ENCODE assay signal across 19 mouse cellular contexts in the genomic region with DNA sequence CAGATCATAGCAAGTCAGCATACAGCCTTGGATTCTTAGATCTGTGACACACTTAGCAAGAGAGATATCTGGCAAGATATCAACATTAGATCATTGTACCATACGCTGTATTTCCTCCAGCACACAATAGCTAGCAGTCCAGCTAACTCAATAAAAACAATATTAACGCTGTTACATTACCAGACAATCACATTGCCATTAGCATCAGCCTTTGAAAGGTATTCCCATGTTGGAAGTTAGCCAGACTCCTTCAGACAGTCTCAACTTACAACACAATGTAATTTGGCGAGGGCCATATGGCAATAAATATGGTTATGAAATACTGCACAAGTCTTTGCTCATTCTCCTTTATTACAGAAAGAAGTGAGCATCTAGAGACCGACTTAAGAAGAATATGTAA.
DNase-seq lines count a peak whose midpoint lies in the region; ATAC-seq and TF ChIP-seq lines count a peak whose summit lies in the region.
"Had no signal": no experiment of that assay in that cellular context is flagged by ENCODE, and none has a peak within 500 bp of the region (broad histone marks: within the 10 kb centered on the region; RNA-seq: fewer than 3 reads in every experiment).

No protein-coding gene starts in this region.

- no peaks in the 10 kb centered on the region for H3K4me1 ChIP-seq in heart, postnatal 0 days (ENCODE audit: control insufficient read depth, insufficient read depth)
- peaks cover 4% of the 10 kb centered on the region for H3K4me1 ChIP-seq in lung, embryonic 15.5 days
- peaks cover 2% of the 10 kb centered on the region; the same call in 1 of the 2 replicates for H3K4me1 ChIP-seq in limb, embryonic 14.5 days (ENCODE audit: control insufficient read depth, insufficient read depth, low read length)
- H3K4me1 ChIP-seq: liver, embryonic 15.5 days had no signal

- H3K27me3 ChIP-seq in heart, postnatal 0 days (ENCODE audit: control insufficient read depth, insufficient read depth, low read length) = no peaks in the 10 kb centered on the region
- H3K27me3 ChIP-seq in lung, embryonic 15.5 days = no peaks in the 10 kb centered on the region
- no peaks in the 10 kb centered on the region for H3K27me3 ChIP-seq in limb, embryonic 14.5 days (ENCODE audit: control insufficient read depth, insufficient read depth, low read length)
- H3K27me3 ChIP-seq: liver, embryonic 15.5 days had no signal

- H3K9ac ChIP-seq in heart, postnatal 0 days (replicated peaks; ENCODE audit: low read depth, low read length) = no peak overlapping the region
- no peak overlapping the region for H3K9ac ChIP-seq in lung, embryonic 15.5 days
- H3K9ac ChIP-seq in limb, embryonic 14.5 days (ENCODE audit: low read depth, low read length, severe bottlenecking) = no peak overlapping the region
- H3K9ac ChIP-seq: liver, embryonic 15.5 days had no signal

- no peaks in the 10 kb centered on the region for H3K36me3 ChIP-seq in heart, postnatal 0 days (replicated peaks; ENCODE audit: control insufficient read depth, insufficient read depth, low read length)
- no peaks in the 10 kb centered on the region for H3K36me3 ChIP-seq in lung, embryonic 15.5 days
- no peaks in the 10 kb centered on the region for H3K36me3 ChIP-seq in limb, embryonic 14.5 days (ENCODE audit: control insufficient read depth, insufficient read depth, low read length)
- H3K36me3 ChIP-seq: liver, embryonic 15.5 days had no signal

- H3K9me3 ChIP-seq in heart, postnatal 0 days (replicated peaks; ENCODE audit: control insufficient read depth, low read length) = no peaks in the 10 kb centered on the region
- H3K9me3 ChIP-seq in lung, embryonic 15.5 days = no peaks in the 10 kb centered on the region
- no peaks in the 10 kb centered on the region for H3K9me3 ChIP-seq in limb, embryonic 14.5 days (ENCODE audit: control insufficient read depth, low read length)
- H3K9me3 ChIP-seq: liver, embryonic 15.5 days had no signal

- ATAC-seq in heart, postnatal 0 days (ENCODE audit: insufficient read depth, low read depth) = 0 out of 2 replicates have a peak, but pooled peaks have one; percentile 27
- ATAC-seq in lung, embryonic 15.5 days (ENCODE audit: borderline replicate concordance, extremely low read depth, low FRiP score, low TSS enrichment) = peak; percentile 90
- no peak for ATAC-seq in limb, embryonic 14.5 days (ENCODE audit: low FRiP score, low read depth)
- ATAC-seq: hindbrain, embryonic 16.5 days had no signal

- H3K4me2 ChIP-seq in heart, postnatal 0 days (ENCODE audit: low read depth, low read length) = no peak overlapping the region
- no peak overlapping the region for H3K4me2 ChIP-seq in lung, embryonic 15.5 days
- H3K4me2 ChIP-seq in limb, embryonic 14.5 days (replicated peaks; ENCODE audit: low read depth, low read length, severe bottlenecking) = no peak overlapping the region
- H3K4me2 ChIP-seq: heart, embryonic 11.5 days; liver, embryonic 15.5 days had no signal

- H3K4me3 ChIP-seq in heart, postnatal 0 days (ENCODE audit: low read depth, low read length) = no peak overlapping the region
- H3K4me3 ChIP-seq in lung, embryonic 15.5 days = no peak overlapping the region
- no peak overlapping the region for H3K4me3 ChIP-seq in limb, embryonic 14.5 days (replicated peaks; ENCODE audit: low read length)
- H3K4me3 ChIP-seq: liver, embryonic 15.5 days had no signal

- no peak overlapping the region for H3K27ac ChIP-seq in heart, postnatal 0 days (ENCODE audit: low read depth)
- H3K27ac ChIP-seq in lung, embryonic 15.5 days = no peak overlapping the region
- H3K27ac ChIP-seq in limb, embryonic 14.5 days (replicated peaks; ENCODE audit: low read depth, low read length) = no peak overlapping the region
- H3K27ac ChIP-seq: liver, embryonic 15.5 days had no signal

- no peak for DNase-seq in heart, postnatal 0 days (ENCODE audit: low spot score)
- no peak for DNase-seq in heart, adult 8-10 months (ENCODE audit: low spot score)
- DNase-seq in lung, postnatal 4 days = no peak
- DNase-seq in fat pad, adult 2 months (ENCODE audit: extremely low read depth, low read depth, low spot score) = peak; percentile 65
- DNase-seq in limb, embryonic 14.5 days (ENCODE audit: low spot score) = peak; percentile 70
- no peak for DNase-seq in right cerebral cortex, adult 2 months (ENCODE audit: low spot score in 2 of 2)
- DNase-seq: adrenal gland, postnatal 36 days; gastrocnemius, postnatal 36 days; heart, postnatal 36 days; kidney, adult 8-10 months; kidney, postnatal 4 days; left cerebral cortex, postnatal 4 days; midbrain, embryonic 14.5 days; retina, postnatal 1 day; thymus, adult 2 months had no signal

- 57% methylated on average over 4 of the region's 4 CpGs for WGBS in heart, postnatal 0 days
- 27% methylated on average over 4 of the region's 4 CpGs for WGBS in lung, embryonic 15.5 days
- WGBS in limb, embryonic 14.5 days = 27% methylated on average over 4 of the region's 4 CpGs

- TF ChIP-seq CTCF in heart, postnatal 0 days (IDR thresholded peaks at IDR 0.05; ENCODE audit: low read depth) = no peak

- TF ChIP-seq EP300 in heart, postnatal 0 days (IDR thresholded peaks at IDR 0.05; ENCODE audit: low read depth) = no peak

- TF ChIP-seq POLR2A in limb, embryonic 14.5 days (IDR thresholded peaks at IDR 0.05; ENCODE audit: borderline replicate concordance, extremely low read depth, insufficient read depth, insufficient read length) = no peak

Comparison
In these comparisons a context has a peak if more than half of its experiments do, and no peak if none do; other contexts are left out.
1. DNase-seq: peak in fat pad, adult 2 months (single experiment) and limb, embryonic 14.5 days (single experiment); none in heart, postnatal 0 days (single experiment), heart, adult 8-10 months (single experiment), lung, postnatal 4 days (0 of 2) and right cerebral cortex, adult 2 months (0 of 2).